Mouse (Mus musculus): ENCODE measurements around the gene Nr3c2.

DNA sequence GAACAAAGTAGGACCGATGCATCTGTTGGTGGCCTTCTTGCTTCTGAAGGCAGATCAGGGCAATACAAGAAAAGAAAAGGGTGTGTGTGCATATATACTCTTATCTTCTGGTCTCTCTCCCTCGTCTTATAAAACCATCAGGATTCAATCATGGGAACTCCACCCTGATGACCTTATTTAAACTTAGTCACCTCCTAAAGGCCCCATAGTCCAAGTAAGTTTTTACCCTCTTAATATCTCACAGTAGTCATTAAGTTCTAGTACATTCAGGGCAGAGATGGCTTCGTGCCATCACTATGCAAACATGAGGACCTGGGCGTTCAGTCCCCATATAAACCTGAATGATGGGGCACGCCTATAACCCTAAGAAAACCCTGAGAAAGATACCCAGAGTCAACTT lies 29.6 kb downstream of the Nr3c2 start:
- TF ChIP-seq POLR2A (IDR thresholded peaks at IDR 0.05; ENCODE audit: insufficient read depth, low read length) (no peak), CTCF (IDR thresholded peaks at IDR 0.05; ENCODE audit: low read depth, low read length) (no peak), EP300 (IDR thresholded peaks at IDR 0.05; ENCODE audit: insufficient read depth, low read depth, low read length) (no peak)
